In the genomic region with DNA sequence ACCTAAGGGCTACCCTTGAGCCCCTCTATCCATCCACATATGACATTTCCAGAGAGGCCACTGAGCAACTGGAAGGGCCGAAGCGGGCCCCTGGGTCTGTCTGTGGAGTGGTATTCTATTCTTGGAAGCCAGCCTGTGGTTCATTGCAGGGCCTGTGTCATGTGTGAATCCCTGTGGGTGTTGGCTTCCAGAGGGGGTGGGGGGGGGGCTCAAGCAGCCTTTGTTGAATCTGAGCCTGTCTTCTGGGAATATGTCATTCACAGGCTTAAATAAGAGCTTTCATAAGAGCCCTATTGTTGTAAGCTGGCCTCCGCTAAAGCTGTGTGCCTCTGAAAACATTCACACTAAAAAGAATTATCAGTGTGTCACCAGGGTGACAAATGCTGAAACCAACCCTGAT, we compare ENCODE assay signal across 16 mouse cellular contexts. TPM values are rescaled to one million over a fixed set of nuclear protein-coding genes. Genes with fewer than 3 reads are reported as not detected.
DNase-seq lines count a peak whose midpoint lies in the region; ATAC-seq and TF ChIP-seq lines count a peak whose summit lies in the region.
"Had no signal": no experiment of that assay in that cellular context is flagged by ENCODE, and none has a peak within 500 bp of the region (broad histone marks: within the 10 kb centered on the region; RNA-seq: fewer than 3 reads in every experiment).

No protein-coding gene starts in this region.

- no peak overlapping the region for H3K4me3 ChIP-seq in left cerebral cortex, adult 2 months
- no peak overlapping the region for H3K4me3 ChIP-seq in hindbrain, embryonic 12.5 days
- no peak overlapping the region for H3K4me3 ChIP-seq in midbrain, postnatal 0 days (ENCODE audit: low read depth, low read length)
- H3K4me3 ChIP-seq in liver, embryonic 12.5 days: no peak overlapping the region
- H3K4me3 ChIP-seq: megakaryocyte, embryonic 14.5 days had no signal

- no peaks in the 10 kb centered on the region for H3K9me3 ChIP-seq in hindbrain, embryonic 12.5 days (replicated peaks)
- H3K9me3 ChIP-seq in midbrain, postnatal 0 days (ENCODE audit: low read length): no peaks in the 10 kb centered on the region
- no peaks in the 10 kb centered on the region for H3K9me3 ChIP-seq in liver, embryonic 12.5 days (replicated peaks)
- H3K9me3 ChIP-seq: megakaryocyte, embryonic 14.5 days had no signal

- no peak for TF ChIP-seq CTCF in left cerebral cortex, adult 2 months (IDR thresholded peaks at IDR 0.05)
- TF ChIP-seq CTCF in midbrain, postnatal 0 days (IDR thresholded peaks at IDR 0.05): no peak

- WGBS in hindbrain, embryonic 12.5 days: 35% methylated on average over 3 of the region's 3 CpGs
- WGBS in midbrain, postnatal 0 days: 16% methylated on average over 3 of the region's 3 CpGs
- WGBS in liver, embryonic 12.5 days (ENCODE audit: insufficient replicate concordance): 70% methylated on average over 3 of the region's 3 CpGs

- peaks cover 13% of the 10 kb centered on the region for H3K4me1 ChIP-seq in hindbrain, embryonic 12.5 days
- H3K4me1 ChIP-seq in midbrain, postnatal 0 days (ENCODE audit: insufficient read depth, low read length): no peaks in the 10 kb centered on the region
- no peaks in the 10 kb centered on the region for H3K4me1 ChIP-seq in liver, embryonic 12.5 days

- no peaks in the 10 kb centered on the region for H3K36me3 ChIP-seq in hindbrain, embryonic 12.5 days
- H3K36me3 ChIP-seq in midbrain, postnatal 0 days (ENCODE audit: insufficient read depth, low read length): no peaks in the 10 kb centered on the region
- H3K36me3 ChIP-seq in liver, embryonic 12.5 days: no peaks in the 10 kb centered on the region

- peak; percentile 77 for ATAC-seq in hindbrain, embryonic 12.5 days (ENCODE audit: low FRiP score)
- peak; percentile 68 for ATAC-seq in midbrain, postnatal 0 days (ENCODE audit: low FRiP score)
- no peak for ATAC-seq in liver, embryonic 12.5 days

- H3K27ac ChIP-seq in left cerebral cortex, adult 2 months: peak overlapping the region; percentile 36
- H3K27ac ChIP-seq in hindbrain, embryonic 12.5 days: peak overlapping the region; percentile 52; the same call in 1 of the 2 replicates
- H3K27ac ChIP-seq in midbrain, postnatal 0 days (ENCODE audit: low read depth, low read length): peak overlapping the region; percentile 47; the same call in 1 of the 2 replicates
- H3K27ac ChIP-seq in liver, embryonic 12.5 days: no peak overlapping the region

- DNase-seq in embryo, embryonic 11 days: peak; percentile 24
- no peak for DNase-seq in embryo, embryonic 10 days (ENCODE audit: low spot score)
- DNase-seq in left cerebral cortex, adult 2 months (ENCODE audit: extremely low spot score in 1 of 2, low spot score in 2 of 2): no peak
- DNase-seq in left cerebral cortex, postnatal 4 days: no peak
- DNase-seq in midbrain, postnatal 0 days (ENCODE audit: low spot score): peak; percentile 38
- no peak for DNase-seq in liver
- DNase-seq: cerebellum, adult 11 months; gastrocnemius, postnatal 14 days; kidney, adult 18-20 months; thymus, adult 18-20 months had no signal

- no peak overlapping the region for H3K4me2 ChIP-seq in hindbrain, embryonic 12.5 days (replicated peaks)
- no peak overlapping the region for H3K4me2 ChIP-seq in midbrain, postnatal 0 days (ENCODE audit: low read depth, low read length, poor library complexity, severe bottlenecking)
- H3K4me2 ChIP-seq in liver, embryonic 12.5 days: no peak overlapping the region

- H3K27me3 ChIP-seq in hindbrain, embryonic 12.5 days: 0 out of 2 replicates have a peak, but pooled peaks cover 3% of the 10 kb centered on the region
- no peaks in the 10 kb centered on the region for H3K27me3 ChIP-seq in midbrain, postnatal 0 days (ENCODE audit: insufficient read depth, low read length)
- no peaks in the 10 kb centered on the region for H3K27me3 ChIP-seq in liver, embryonic 12.5 days (replicated peaks)

- intact Hi-C loops in left cerebral cortex, adult 2 months (cut with DNase I): loop anchor here (10.0 kb wide), 1 partner anchor 373 kb away; no protein-coding TSS in a partner anchor
- intact Hi-C loops in left cerebral cortex, postnatal 4 days (cut with DNase I): loop anchor here (10.0 kb wide), 1 partner anchor 683 kb away; no protein-coding TSS in a partner anchor

- 0 out of 2 replicates have a peak overlapping the region, but pooled peaks have one; percentile 18 for H3K9ac ChIP-seq in hindbrain, embryonic 12.5 days
- no peak overlapping the region for H3K9ac ChIP-seq in midbrain, postnatal 0 days (replicated peaks; ENCODE audit: low read length, poor library complexity, severe bottlenecking)
- no peak overlapping the region for H3K9ac ChIP-seq in liver, embryonic 12.5 days

RNA-seq across cellular contexts. Expression of gene Opalin, which starts 4.7 kb away (rescaled TPM):
- 1 to 10 TPM; 5.7 to 6.3 TPM for total RNA-seq in left cerebral cortex, adult 2 months (2021)
- not detected for total RNA-seq in left cerebral cortex, postnatal 4 days (2021)
- polyA plus RNA-seq in hindbrain, embryonic 12.5 days (2016; fragmentation: Nextera tagmentation; extraction: Ambion mirVana): not detected in 2 replicates
- total RNA-seq in midbrain, postnatal 0 days (2014; rRNA removed): not detected in 2 replicates
- polyA plus RNA-seq in midbrain, postnatal 0 days (2015; fragmentation: Nextera tagmentation; extraction: Ambion mirVana): not detected in 2 replicates
- polyA plus RNA-seq in liver, embryonic 12.5 days (2016; fragmentation: Nextera tagmentation; extraction: Ambion mirVana): not detected in 2 replicates
- total RNA-seq: adrenal gland, adult 18-20 months; gastrocnemius, postnatal 14 days had no signal
- polyA plus RNA-seq: liver, embryonic 16.5 days; spleen, adult 2 months had no signal

RNA-seq across cellular contexts. Expression of gene Dntt, which starts 52.5 kb away (rescaled TPM):
- not detected for total RNA-seq in left cerebral cortex, adult 2 months (2021)
- total RNA-seq in left cerebral cortex, postnatal 4 days (2021): under 1 TPM in 1 of 2 experiments, not detected in 1; 0.32 TPM
- polyA plus RNA-seq in hindbrain, embryonic 12.5 days (2016; fragmentation: Nextera tagmentation; extraction: Ambion mirVana): 0.14 TPM in 1 of 2 replicates, not detected in the other
- total RNA-seq in midbrain, postnatal 0 days (2014; rRNA removed): not detected in 2 replicates
- 0.27 and 0.32 TPM in 2 replicates for polyA plus RNA-seq in midbrain, postnatal 0 days (2015; fragmentation: Nextera tagmentation; extraction: Ambion mirVana)
- polyA plus RNA-seq in liver, embryonic 12.5 days (2016; fragmentation: Nextera tagmentation; extraction: Ambion mirVana): 0.06 TPM in 1 of 2 replicates, not detected in the other
- total RNA-seq: adrenal gland, adult 18-20 months; gastrocnemius, postnatal 14 days had no signal
- polyA plus RNA-seq: liver, embryonic 16.5 days had no signal

Comparison
In these comparisons a context has a peak if more than half of its experiments do, and no peak if none do; other contexts are left out.
1. DNase-seq: peak in embryo, embryonic 11 days (single experiment) and midbrain, postnatal 0 days (single experiment); none in embryo, embryonic 10 days (single experiment), left cerebral cortex, adult 2 months (0 of 2), left cerebral cortex, postnatal 4 days (single experiment) and liver (single experiment).